Mouse (Mus musculus): Measurements from ENCODE around the gene Gm45213.

Gm45213 gene

GRCm38 (mm10) chr7:66106581-66107056 lies 63.2 kb downstream of the Gm45213 start:
- no peak for DNase-seq (ENCODE audit: inconsistent ontology term)

- DNase-seq (ENCODE audit: inconsistent ontology term): no peak
Measured at GRCm38 (mm10) chr7:66107206-66107605, 63.8 kb downstream of the Gm45213 start.

DNA sequence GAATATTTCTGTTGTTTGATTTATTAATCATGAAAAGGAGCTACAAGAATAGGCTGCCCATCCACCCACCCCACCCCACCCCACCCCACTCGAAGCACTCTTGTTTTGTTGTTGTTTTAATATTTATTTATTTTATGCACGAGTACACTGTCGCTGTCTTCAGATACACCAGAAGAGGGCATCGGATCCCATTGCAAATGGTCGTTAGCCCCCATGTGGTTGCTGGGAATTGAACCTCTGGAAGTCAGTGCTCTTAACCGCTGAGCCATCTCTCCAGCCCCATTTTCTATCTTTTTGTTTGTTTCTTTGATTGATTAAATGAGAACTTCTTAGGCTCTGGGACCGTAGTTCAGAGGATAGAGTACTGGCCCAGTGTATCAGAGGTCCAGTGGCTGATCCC lies 64.5 kb downstream of the Gm45213 start:
- peak; percentile 35 for DNase-seq (ENCODE audit: inconsistent ontology term)

DNA sequence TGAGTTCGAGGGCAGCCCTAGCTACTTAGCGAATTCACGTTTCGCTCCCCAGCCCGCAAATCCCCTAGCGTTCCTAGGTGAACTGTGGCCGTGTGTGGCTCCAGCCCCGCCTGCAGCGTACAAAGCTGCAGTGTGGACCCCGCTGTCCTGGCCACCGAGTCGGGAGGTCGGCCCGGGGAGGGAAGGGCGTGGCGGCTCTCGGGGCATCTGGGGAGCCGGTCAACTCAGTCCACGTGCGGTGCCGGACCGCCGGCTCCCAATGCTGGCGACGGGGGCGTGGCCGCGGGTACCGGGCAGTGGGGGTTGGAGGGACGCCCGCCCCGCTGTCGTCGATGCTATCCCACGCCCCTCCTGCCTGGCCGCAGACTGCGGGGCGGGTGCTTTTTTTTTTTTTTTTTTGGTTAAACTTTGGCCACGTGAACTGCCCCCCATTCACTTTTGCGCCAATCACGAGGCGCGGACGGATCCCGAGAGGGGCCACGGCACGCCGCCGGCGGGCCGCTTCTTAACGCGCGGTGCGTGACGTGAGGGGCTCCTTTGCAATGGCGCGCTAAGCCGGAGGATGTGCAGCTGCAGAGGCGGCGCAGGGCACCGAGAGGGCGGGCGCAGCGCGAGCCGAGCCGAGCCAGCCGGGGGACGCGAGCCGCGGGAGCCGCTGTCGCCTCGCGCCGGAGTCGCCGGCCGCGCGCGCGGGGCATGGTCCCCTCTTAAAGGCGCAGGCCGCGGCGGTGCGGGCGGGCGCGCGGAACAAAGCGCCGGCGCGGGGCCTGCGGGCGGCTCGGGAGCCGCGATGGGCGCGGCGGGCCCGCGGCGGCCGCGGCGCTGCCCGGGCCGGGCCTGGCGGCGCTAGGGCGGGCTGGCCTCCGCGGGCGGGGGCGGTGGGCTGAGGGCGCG lies 65.8 kb downstream of the Gm45213 start, which contains the start of gene Chsy1:
Gene Chsy1 (plus strand): TSS at position 555 of the 894 bp plus-strand sequence.
- DNase-seq (ENCODE audit: inconsistent ontology term): peak; percentile 96

DNA sequence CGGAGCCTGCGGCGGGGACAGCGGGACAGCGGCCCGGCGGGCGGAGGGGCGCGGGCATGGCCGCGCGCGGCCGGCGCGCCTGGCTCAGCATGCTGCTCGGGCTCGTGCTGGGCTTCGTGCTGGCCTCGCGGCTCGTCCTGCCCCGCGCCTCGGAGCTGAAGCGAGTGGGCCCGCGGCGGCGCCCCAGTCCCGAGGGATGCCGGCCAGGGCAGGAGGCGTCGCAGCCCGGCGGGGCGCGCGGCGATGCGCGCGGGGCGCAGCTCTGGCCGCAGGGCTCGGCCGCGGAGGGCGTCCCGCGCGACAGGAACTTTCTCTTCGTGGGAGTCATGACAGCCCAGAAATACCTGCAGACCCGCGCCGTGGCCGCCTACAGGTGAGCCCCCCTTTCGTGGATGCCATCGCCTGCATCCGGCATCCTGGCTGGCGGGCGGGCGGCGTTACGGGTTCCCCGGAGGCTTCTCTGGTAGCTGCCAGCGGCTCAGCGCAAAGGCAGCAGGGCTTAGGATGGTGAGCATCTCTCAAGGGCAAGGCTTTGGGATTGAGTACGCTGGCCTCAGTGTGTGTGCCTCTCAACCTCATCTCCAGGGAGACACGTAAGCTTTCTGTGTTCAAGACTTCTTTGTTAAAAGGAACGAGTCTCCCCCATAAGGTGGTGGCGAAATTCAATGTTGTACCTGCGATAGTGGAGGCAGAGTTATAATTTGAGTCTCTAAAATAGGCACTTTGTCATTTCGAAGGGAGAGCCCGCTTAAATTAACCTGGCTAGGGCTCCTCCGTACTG lies 66.6 kb downstream of the Gm45213 start:
- peak; percentile 55 for DNase-seq (ENCODE audit: inconsistent ontology term)

- peak; percentile 64 for DNase-seq (ENCODE audit: inconsistent ontology term)
Measured at GRCm38 (mm10) chr7:66110636-66111112, 67.3 kb downstream of the Gm45213 start.

DNA sequence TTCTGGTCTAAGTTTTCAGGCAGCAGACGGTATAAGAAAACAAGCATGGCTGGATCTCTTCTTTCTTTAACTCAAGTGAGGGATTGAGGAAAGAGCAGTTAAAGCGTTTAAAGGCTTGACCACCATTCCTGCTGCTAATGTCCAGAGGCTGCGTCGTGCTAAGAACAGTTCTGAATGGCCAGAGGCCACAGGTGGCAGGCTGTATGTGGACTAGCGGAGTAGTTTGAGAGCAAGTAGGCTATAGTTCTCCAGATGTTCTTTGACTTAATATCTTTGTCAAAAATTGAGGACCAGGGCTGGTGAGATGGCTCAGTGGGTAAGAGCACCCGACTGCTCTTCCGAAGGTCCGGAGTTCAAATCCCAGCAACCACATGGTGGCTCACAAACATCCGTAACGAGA lies 67.8 kb downstream of the Gm45213 start:
- no peak for DNase-seq (ENCODE audit: inconsistent ontology term)
